Mouse (Mus musculus): ENCODE results near the gene Spaca6. TPM values are rescaled to one million over a fixed set of nuclear protein-coding genes. Genes with fewer than 3 reads are reported as not detected.
"Not testable (repeated sequence)": the region's sequence is repeated elsewhere in the genome, so short reads cannot be mapped to it uniquely, and the experiment has no call there.

The Spaca6 gene
- total RNA-seq, 2 experiments from 2014 or later, result 37.3 to 49.3 TPM

DNA sequence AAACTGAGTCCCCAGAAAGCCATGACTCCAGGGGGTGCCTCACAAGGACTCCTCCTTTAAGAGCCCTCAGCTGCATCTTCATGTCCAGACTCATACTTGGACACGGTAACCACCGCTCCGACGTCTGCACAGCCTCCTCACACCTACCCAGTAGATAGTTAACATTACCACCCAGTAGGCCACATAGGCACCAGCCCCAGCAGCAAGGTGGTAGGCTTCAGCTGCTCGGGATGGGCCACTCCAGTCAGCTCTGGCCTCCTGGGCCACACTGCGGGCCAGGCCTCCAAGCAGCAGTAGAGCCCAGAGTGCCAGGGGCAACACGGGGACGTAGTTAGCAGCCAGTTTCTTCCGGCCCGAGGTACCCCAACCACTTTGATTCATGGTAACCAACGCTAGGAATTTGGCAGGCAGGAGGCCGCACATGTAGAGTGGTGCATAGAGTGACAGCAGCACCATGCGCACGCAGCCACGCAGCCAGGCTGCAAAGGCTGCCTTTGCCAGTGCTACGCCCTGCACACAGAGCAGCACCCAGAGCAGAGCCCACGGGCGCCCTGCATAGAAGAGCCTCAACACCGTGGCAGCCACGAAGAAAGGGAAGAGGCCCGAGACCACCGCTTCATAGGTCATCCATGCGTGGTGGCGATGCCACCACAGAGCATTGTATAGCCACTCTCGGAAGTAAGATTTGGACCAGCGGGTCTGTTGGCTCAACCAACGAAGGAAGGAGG is 16.7 kb downstream of the Spaca6 start:
- DNase-seq (ENCODE audit: low spot score in 2 of 2), result no peak

- not testable (repeated sequence) for DNase-seq (ENCODE audit: low spot score in 2 of 2)
Measured at GRCm38 (mm10) chr17:17844606-17845005, 17.6 kb downstream of the Spaca6 start.

- no peak for DNase-seq (ENCODE audit: low spot score in 2 of 2)
Measured at GRCm38 (mm10) chr17:17845187-17846027, 18.4 kb downstream of the Spaca6 start.

- DNase-seq (ENCODE audit: low spot score in 2 of 2), result no peak
Measured at GRCm38 (mm10) chr17:17848988-17849387, 22.0 kb downstream of the Spaca6 start.

GRCm38 (mm10) chr17:17849906-17850712 is 23.2 kb downstream of the Spaca6 start:
- DNase-seq (ENCODE audit: low spot score in 2 of 2), result no peak

DNA sequence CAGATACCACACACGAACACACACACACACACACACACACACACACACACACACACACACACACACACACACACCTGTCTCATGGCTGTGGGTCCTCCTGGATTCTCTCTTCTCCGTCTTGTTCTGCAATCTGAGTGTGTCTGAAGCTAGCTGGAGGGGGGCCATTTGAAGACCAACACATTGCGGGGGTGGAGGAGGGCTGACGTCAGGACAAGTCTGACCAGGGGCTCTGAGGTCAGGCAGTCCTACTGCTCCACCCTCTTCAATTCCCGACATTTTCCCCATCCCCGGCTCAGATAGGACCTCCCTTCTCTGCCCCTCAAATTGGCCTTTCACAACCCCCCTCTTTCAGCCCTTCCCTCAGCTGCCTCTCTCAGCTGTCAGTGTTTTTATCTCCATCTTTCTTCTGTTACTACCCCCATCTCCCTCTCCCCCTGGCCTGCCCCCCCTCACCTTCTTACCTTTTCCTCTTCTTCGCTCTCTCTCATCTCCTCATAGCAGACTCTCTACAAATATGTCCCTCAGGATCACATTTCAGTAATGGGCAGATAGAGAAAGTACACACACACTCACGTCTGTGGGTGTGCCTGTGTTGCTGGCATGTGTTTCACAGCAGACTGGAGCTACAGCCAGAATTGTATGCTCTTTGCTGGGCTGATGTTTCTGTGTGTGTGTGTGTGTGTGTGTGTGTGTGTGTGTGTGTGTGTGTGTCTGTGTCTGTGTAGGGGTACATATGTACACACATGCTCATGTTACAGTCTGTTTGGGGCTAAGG is 28.3 kb downstream of the Spaca6 start, which contains the start of gene Has1:
Gene Has1 (minus strand): TSS at position 142 of the 775 bp plus-strand sequence.
- no peak for DNase-seq (ENCODE audit: low spot score in 2 of 2)

DNA sequence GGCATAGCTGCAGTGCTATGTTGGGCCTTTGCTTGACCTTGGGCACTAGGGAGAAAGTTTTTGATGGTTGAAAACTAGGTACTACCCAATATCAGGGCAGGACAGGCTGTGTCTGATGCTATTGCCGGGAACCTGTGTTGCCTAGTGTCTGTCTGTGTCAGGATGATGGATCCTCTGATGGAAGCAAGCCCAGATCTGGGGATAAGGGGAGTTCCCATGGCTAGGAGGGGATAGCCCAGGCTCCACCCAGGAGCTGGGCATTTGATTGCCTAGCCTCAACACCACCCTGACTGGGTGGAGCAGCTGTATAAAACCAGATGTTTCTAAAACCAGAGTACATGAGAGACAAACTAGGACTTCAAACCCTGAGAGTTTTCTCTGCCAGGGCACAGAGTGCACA is 29.7 kb downstream of the Spaca6 start:
- DNase-seq (ENCODE audit: low spot score in 2 of 2), result no peak

DNA sequence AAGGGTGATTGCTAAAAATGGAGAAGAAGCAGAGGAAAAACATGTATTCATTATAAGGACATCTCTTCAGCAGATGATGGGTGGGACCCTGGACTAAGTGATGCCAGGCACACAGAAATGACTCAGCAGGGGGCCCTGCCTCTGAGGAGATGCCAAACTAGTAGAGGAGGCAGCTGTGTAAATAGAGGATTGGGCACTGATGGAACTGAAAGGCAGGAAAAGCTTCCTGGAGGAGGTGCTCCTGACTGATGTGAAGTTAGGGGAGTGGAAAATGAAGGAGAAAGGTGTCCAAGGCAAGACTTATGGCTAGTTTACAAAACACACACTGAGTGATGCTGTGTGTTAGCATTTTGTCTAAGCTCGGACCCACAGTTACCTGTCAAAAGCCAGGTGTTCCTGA is 30.5 kb downstream of the Spaca6 start:
- DNase-seq (ENCODE audit: low spot score in 2 of 2), result no peak

DNA sequence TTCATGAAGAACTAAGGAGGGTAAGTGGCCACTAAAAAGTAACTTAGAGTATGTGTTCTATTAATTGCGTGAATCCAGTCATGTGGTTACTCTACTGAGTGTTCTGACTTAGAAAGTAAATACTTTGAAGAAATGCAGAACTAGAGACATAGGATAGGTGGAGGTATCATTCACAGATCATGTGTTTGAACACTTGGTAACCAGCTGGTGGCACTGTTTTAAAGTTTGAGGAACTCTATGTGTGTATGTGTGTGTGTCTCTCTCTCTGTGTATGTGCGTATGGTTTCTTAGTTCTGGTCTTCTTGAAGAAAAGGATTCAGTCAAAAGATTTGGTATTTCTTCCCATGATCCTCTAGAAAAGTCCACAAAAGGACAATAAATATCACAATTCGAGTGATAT is 33.2 kb downstream of the Spaca6 start:
- no peak for DNase-seq (ENCODE audit: low spot score in 2 of 2)

DNA sequence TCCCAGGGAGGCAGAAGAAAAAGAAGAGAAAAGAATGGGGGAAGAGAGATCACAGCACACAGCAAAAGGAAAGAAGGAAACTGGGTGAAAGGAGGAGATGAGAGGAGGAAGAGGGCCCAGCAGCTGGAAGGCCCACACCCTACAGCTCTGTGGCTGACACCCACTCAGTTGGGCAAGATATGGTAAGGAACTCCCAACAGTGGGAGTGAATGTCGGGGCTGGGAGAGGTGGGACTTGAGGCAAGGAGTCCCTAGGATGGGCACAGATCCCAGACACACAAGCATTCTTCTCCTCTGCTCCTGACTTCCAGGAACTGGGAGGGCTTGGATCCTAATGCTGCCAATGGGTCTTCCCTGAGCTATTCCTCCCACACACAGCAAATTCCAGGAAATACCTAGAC is 35.4 kb downstream of the Spaca6 start:
- no peak for DNase-seq (ENCODE audit: low spot score in 2 of 2)

- no peak for DNase-seq (ENCODE audit: low spot score in 2 of 2)
Measured at GRCm38 (mm10) chr17:17865168-17865567, 38.2 kb downstream of the Spaca6 start.

DNA sequence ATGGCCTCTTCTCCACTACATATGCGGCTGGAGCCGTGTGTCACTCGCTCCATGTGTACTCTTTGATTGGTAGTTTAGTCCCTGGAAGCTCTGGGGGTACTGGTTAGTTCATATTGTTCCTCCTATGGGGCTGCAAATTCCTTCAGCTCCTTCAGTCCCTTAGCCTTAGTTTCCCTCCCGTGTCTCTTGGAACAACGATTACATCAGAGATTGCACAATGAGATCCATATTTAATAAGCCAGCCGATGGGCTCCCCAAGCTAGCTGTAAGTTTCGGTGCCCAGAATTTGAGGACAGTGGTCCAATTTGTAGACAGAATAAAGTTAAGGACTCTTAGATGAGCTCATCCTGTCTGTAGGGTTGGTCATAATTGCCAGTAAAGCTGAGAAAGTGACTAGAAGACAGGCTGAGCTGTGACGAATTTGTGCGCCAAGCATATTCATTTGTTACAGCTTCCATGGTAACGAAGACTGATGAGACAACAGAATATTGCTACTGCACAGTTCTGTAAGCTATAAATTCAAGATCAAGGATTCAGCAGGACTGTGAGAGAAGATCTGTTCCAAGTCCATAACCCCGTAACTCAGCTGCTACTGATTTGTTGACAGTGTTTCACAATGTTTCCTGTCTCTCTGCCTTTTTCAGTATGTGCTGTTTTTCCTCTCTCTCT is 40.0 kb downstream of the Spaca6 start:
- DNase-seq (ENCODE audit: low spot score in 2 of 2), result no peak

- no peak for DNase-seq (ENCODE audit: low spot score in 2 of 2)
Measured at GRCm38 (mm10) chr17:17870892-17871550, 44.1 kb downstream of the Spaca6 start.

GRCm38 (mm10) chr17:17871697-17872096 is 44.7 kb downstream of the Spaca6 start:
- no peak for DNase-seq (ENCODE audit: low spot score in 2 of 2)

- no peak for DNase-seq (ENCODE audit: low spot score in 2 of 2)
Measured at GRCm38 (mm10) chr17:17879347-17879746, 52.4 kb downstream of the Spaca6 start.

DNA sequence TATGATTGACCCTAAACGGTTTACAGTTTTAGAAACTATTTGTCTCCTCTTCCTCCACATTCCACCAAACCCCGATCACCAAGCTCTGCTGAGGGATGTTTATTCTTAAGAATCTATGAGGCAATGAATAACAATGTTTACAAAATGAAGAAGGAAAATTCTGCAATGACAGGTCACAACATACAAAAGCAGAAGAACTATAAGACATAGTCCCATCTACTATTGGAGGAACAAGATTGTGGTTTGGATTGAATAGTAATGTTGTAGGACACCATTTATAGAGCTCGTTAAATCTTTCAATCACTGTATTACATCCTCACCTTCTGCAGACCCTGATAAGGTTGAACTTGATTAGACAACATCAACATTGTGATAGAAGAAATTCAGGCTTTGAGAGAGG is 55.7 kb downstream of the Spaca6 start:
- no peak for DNase-seq (ENCODE audit: low spot score in 2 of 2)

DNA sequence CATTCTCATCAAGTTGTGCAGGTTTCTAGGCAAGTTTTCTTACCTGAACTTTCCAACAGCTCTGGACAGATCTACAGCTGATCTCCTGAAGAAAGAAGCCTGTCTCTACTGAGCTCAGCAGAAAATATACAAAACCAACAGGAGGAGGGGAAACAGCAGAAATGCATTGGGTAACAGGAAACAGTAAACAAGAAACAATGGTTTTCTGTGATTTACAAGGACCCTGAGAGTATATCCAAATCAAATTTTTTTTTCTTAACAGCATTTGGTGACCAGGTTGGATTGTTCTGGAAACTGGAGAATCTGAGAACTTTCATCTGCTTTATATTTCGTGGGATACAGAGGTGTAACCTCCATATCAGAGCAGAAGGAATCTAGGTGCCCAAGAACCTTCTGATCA is 56.9 kb downstream of the Spaca6 start, which contains the start of gene Fpr1:
Gene Fpr1 (minus strand): TSS at position 101 of the 400 bp plus-strand sequence.
- no peak for DNase-seq (ENCODE audit: low spot score in 2 of 2)

GRCm38 (mm10) chr17:17887774-17888248 is 60.9 kb downstream of the Spaca6 start, which contains the start of the genes Fpr2 and Fpr3:
TSS of gene Fpr2 (plus strand) at chr17:17887824.
TSS of gene Fpr3 (plus strand) at chr17:17887852.
- no peak for DNase-seq (ENCODE audit: low spot score in 2 of 2)

DNA sequence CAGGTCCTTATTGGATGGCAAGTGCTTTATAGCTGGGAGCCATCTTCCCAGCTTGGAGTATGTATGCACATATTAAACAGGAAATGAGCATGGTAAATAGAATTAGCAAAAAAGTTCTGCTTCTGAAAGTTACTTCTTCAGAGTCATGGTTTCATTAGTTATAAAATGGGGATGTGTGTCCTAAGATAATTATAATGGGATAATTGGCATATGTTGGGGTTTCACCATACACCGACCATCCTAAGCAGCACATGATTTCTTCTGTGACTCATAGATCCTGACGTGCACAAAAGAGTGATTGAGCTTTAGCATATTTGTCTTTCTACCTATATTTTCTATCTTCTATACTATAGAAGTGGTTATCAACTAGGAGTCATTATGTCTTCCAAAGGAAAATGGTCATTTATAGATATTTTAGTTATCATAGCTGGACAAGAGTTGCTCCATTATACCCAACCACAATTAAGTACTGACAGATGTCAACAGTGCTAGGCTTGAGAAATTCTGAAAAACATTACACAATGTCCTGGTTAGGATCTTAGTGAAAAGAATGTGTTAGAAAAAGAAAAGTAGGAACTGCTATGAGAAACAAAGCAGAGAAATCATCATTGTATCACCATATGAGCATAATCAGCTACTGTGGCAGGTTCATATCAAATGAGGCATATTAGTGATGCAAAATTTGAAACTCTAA is 62.9 kb downstream of the Spaca6 start:
- DNase-seq (ENCODE audit: low spot score in 2 of 2), result no peak

Data from gastrocnemius, postnatal 4 days (tissue).